Mouse (Mus musculus) bone marrow, adult 2 months (tissue): ENCODE data around the gene Gm11037.

Source experiments
- CTCF ChIP-seq: fragments of 200-500 bp; IDR thresholded peaks from 2 replicates; pipeline ENCODE4 v1.5.1; 2011; ENCODE audit warnings: low read length, control low read depth; ENCODE audit not compliant: control insufficient read depth, insufficient read depth
- POLR2A ChIP-seq: fragments of 200-500 bp; IDR thresholded peaks from 2 replicates; pipeline ENCODE4 v1.6.1; 2011; ENCODE audit warnings: low read depth, mild to moderate bottlenecking, control low read depth, low read length, borderline replicate concordance; ENCODE audit not compliant: control insufficient read depth

GRCm38 (mm10) chr2:131147043-131147365 is 13.7 kb downstream of the Gm11037 start:
- TF ChIP-seq CTCF (no peak), POLR2A (no peak)
